Mouse (Mus musculus) liver, adult 2 months (tissue): ENCODE data around the gene Palld.

Experiments
- CTCF ChIP-seq: fragments of 200-500 bp; IDR thresholded peaks from 2 replicates; pipeline ENCODE4 v1.5.1; 2011; ENCODE audit warnings: low read depth, low read length, control low read depth
- POLR2A ChIP-seq: fragments of 200-500 bp; IDR thresholded peaks from 2 replicates; pipeline ENCODE4 v1.6.1; 2011; ENCODE audit warnings: low read length, control low read depth; ENCODE audit not compliant: insufficient read depth; ENCODE audit errors: extremely low read depth

DNA sequence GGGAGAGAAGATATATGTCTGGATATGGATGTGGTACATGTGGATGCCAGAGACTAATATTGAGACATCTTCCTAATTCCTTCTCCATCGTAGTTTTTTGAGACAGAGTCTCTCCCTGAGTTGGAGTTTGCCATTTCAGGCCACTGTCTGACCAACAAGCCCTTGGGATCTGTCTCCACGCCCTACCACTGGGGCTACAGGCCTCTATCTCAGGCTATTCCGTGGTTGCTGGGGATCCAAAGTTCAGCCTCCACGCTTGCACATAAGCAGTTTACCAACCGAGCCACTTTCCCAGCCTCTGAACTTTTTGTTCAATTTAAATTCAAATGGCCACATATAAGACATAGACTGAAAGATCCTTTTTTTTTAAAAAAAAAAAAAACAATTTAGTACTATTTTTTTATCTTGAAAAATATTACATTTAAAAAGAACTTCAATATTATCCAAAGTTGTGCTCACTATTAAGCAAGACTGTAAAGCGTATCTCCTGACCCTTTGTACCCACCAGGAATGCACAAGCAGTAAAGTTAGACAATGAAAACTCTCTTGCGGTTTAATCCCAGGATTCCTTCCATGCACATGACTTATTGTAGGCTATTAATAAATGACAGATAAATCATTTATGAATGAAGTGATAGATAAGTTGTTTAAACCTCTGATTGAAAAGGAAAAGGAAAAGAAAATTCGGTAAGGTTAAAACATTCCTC, 276.1 kb downstream of the Palld start:
- TF ChIP-seq CTCF (no peak), POLR2A (no peak)
